Comparison of ENCODE assay signal across 29 mouse cellular contexts in the genomic region with DNA sequence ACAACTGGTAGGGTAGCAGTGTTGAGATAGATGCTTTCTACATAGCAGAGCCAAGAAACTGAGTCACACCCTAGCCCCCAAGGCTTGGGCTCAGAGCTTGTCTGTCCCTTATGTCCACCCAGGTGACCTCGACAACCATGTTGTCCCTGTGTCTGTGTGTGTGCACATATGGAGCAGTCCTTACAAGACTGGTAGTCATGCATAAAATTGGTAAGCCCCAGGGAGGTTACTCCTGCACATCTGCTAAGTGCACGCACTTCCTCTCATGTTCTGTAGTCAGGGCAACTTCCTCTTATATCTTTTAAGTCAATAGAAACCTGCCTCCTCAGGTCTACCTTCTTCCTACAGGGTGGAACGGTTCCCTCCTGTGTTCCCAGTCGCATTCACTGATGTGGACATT. TPM values are rescaled to one million over a fixed set of nuclear protein-coding genes. Genes with fewer than 3 reads are reported as not detected.
DNase-seq lines count a peak whose midpoint lies in the region; ATAC-seq and TF ChIP-seq lines count a peak whose summit lies in the region.
"Had no signal": no experiment of that assay in that cellular context is flagged by ENCODE, and none has a peak within 500 bp of the region (broad histone marks: within the 10 kb centered on the region; RNA-seq: fewer than 3 reads in every experiment).

No protein-coding gene starts in this region.

- H3K4me3 ChIP-seq in liver, postnatal 0 days (ENCODE audit: low read depth, low read length): no peak overlapping the region
- no peak overlapping the region for H3K4me3 ChIP-seq in liver, embryonic 11.5 days (ENCODE audit: low read depth, low read length)
- no peak overlapping the region for H3K4me3 ChIP-seq in CH12.LX (replicated peaks in 1 of 3; ENCODE audit: low read depth in 2 of 3, low read length in 2 of 3, poor library complexity in 1 of 3)
- H3K4me3 ChIP-seq: erythroblast, embryonic 14.5 days; forebrain, embryonic 12.5 days; hindbrain, embryonic 13.5 days; liver, embryonic 15.5 days; lung, embryonic 15.5 days; neural tube, embryonic 15.5 days; stomach, embryonic 15.5 days had no signal

- no peak for TF ChIP-seq EP300 in liver, postnatal 0 days (IDR thresholded peaks at IDR 0.05; ENCODE audit: low read depth)
- TF ChIP-seq EP300 in CH12.LX (IDR thresholded peaks at IDR 0.05; ENCODE audit: low read length): peak; percentile 59; the same call in 1 of the 2 replicates

- ATAC-seq in liver, postnatal 0 days: peak; percentile 17; the same call in 1 of the 2 replicates
- ATAC-seq in liver, embryonic 11.5 days (replicated peaks; ENCODE audit: low FRiP score): no peak
- ATAC-seq in megakaryocyte progenitor cell, adult 5-6 weeks (replicated peaks; ENCODE audit: poor library complexity): peak; percentile 51
- ATAC-seq: forebrain, postnatal 0 days; intestine, postnatal 0 days had no signal

- dilution Hi-C loops in CH12.LX (cut with MboI; ENCODE audit: extremely low pct_ligation_motif_present, extremely low pct_unique_long_range_greater_than_20kb, low sequenced_read_pairs): no loop called here

- TF ChIP-seq POLR2A in CH12.LX (IDR thresholded peaks at IDR 0.05; ENCODE audit: low read depth, low read length): no peak

- H3K9me3 ChIP-seq in liver, postnatal 0 days (ENCODE audit: low read length): no peaks in the 10 kb centered on the region
- no peaks in the 10 kb centered on the region for H3K9me3 ChIP-seq in liver, embryonic 11.5 days (ENCODE audit: control insufficient read depth, low read length)
- no peaks in the 10 kb centered on the region for H3K9me3 ChIP-seq in CH12.LX (replicated peaks; ENCODE audit: low read length)
- H3K9me3 ChIP-seq: forebrain, embryonic 12.5 days; hindbrain, embryonic 13.5 days; liver, embryonic 15.5 days; lung, embryonic 15.5 days; neural tube, embryonic 15.5 days; stomach, embryonic 15.5 days had no signal

- no peaks in the 10 kb centered on the region for H3K27me3 ChIP-seq in liver, postnatal 0 days (ENCODE audit: insufficient read depth, low read length)
- no peaks in the 10 kb centered on the region for H3K27me3 ChIP-seq in liver, embryonic 11.5 days (replicated peaks; ENCODE audit: control insufficient read depth, insufficient read depth, low read length)
- no peaks in the 10 kb centered on the region for H3K27me3 ChIP-seq in CH12.LX (replicated peaks)
- H3K27me3 ChIP-seq in splenic B cell, adult 2 months (ENCODE audit: control insufficient read depth, insufficient read depth, low read length, poor library complexity, severe bottlenecking): no peaks in the 10 kb centered on the region
- H3K27me3 ChIP-seq: forebrain, embryonic 12.5 days; hindbrain, embryonic 13.5 days; liver, embryonic 15.5 days; lung, embryonic 15.5 days; neural tube, embryonic 15.5 days; stomach, embryonic 15.5 days had no signal

- TF ChIP-seq RAD21 in CH12.LX (IDR thresholded peaks at IDR 0.05; ENCODE audit: low read depth, low read length): no peak

- DNase-seq in liver, postnatal 0 days: no peak
- DNase-seq in liver, embryonic 11.5 days (ENCODE audit: low spot score): no peak
- DNase-seq in CH12.LX (ENCODE audit: extremely low read depth): peak; percentile 77
- DNase-seq in splenic B cell, adult 2 months (ENCODE audit: low read depth, low spot score): peak; percentile 83
- no peak for DNase-seq in retina, postnatal 1 day
- no peak for DNase-seq in urinary bladder, postnatal 4 days (ENCODE audit: low spot score in 2 of 2)
- DNase-seq: adrenal gland, adult 2 months; adrenal gland, postnatal 36 days; cerebellum, adult 2 months; cerebellum, postnatal 14 days; forebrain, postnatal 0 days; gastrocnemius, postnatal 14 days; heart, adult 11 months; heart, postnatal 36 days; kidney, adult 9 months; kidney, postnatal 10 days; liver; lung, postnatal 4 days; midbrain, embryonic 14.5 days had no signal

- no peaks in the 10 kb centered on the region for H3K79me2 ChIP-seq in CH12.LX (replicated peaks; ENCODE audit: control insufficient read depth, extremely low read depth, insufficient read depth, poor library complexity, severe bottlenecking)

- in situ Hi-C loops in CH12.LX (cut with MboI; ENCODE audit: low pct_ligation_motif_present, low pct_unique_long_range_greater_than_20kb, low sequenced_read_pairs): loop anchor here (5.0 kb wide), 1 partner anchor 367 kb away; no protein-coding TSS in a partner anchor

- no peak overlapping the region for H3K9ac ChIP-seq in liver, postnatal 0 days (replicated peaks)
- no peak overlapping the region for H3K9ac ChIP-seq in liver, embryonic 11.5 days (ENCODE audit: low read depth, low read length)
- H3K9ac ChIP-seq in CH12.LX (ENCODE audit: insufficient read depth, low read depth): no peak overlapping the region
- H3K9ac ChIP-seq: forebrain, embryonic 12.5 days; forebrain, postnatal 0 days; hindbrain, embryonic 13.5 days; liver, embryonic 15.5 days; lung, embryonic 15.5 days; neural tube, embryonic 15.5 days; stomach, embryonic 15.5 days had no signal

- no peak overlapping the region for H3K27ac ChIP-seq in liver, postnatal 0 days (ENCODE audit: low read depth)
- H3K27ac ChIP-seq in liver, embryonic 11.5 days (ENCODE audit: low read depth, low read length): no peak overlapping the region
- no peak overlapping the region for H3K27ac ChIP-seq in CH12.LX (ENCODE audit: insufficient read depth, low read depth)
- H3K27ac ChIP-seq: forebrain, embryonic 12.5 days; hindbrain, embryonic 13.5 days; liver, embryonic 15.5 days; lung, embryonic 15.5 days; neural tube, embryonic 15.5 days; stomach, embryonic 15.5 days had no signal

- 41% methylated on average over 4 of the region's 4 CpGs for WGBS in liver, postnatal 0 days (ENCODE audit: insufficient replicate concordance)
- WGBS in liver, embryonic 11.5 days: 71% methylated on average over 4 of the region's 4 CpGs

- H3K36me3 ChIP-seq in liver, postnatal 0 days (replicated peaks; ENCODE audit: insufficient read depth, low read length): no peaks in the 10 kb centered on the region
- H3K36me3 ChIP-seq in liver, embryonic 11.5 days (ENCODE audit: control insufficient read depth, insufficient read depth, low read length): no peaks in the 10 kb centered on the region
- peaks cover 0 to 2% of the 10 kb centered on the region in 2 experiments for H3K36me3 ChIP-seq in CH12.LX (replicated peaks in 1 of 2; ENCODE audit: control insufficient read depth in 1 of 2, insufficient read depth in 1 of 2, low read length in 1 of 2)
- no peaks in the 10 kb centered on the region for H3K36me3 ChIP-seq in splenic B cell, adult 2 months (ENCODE audit: control insufficient read depth, insufficient read depth, low read length, poor library complexity, severe bottlenecking)
- H3K36me3 ChIP-seq: forebrain, embryonic 12.5 days; hindbrain, embryonic 13.5 days; liver, embryonic 15.5 days; lung, embryonic 15.5 days; neural tube, embryonic 15.5 days; stomach, embryonic 15.5 days had no signal

- no peak overlapping the region for H3K4me2 ChIP-seq in liver, postnatal 0 days (ENCODE audit: low read depth, low read length)
- no peak overlapping the region for H3K4me2 ChIP-seq in liver, embryonic 11.5 days
- H3K4me2 ChIP-seq in CH12.LX (ENCODE audit: insufficient read depth, low read depth, poor library complexity, severe bottlenecking): no peak overlapping the region
- H3K4me2 ChIP-seq: forebrain, embryonic 12.5 days; heart, embryonic 11.5 days; hindbrain, embryonic 13.5 days; liver, embryonic 15.5 days; lung, embryonic 15.5 days; neural tube, embryonic 15.5 days; stomach, embryonic 15.5 days had no signal

- TF ChIP-seq CTCF in liver, postnatal 0 days (IDR thresholded peaks at IDR 0.05; ENCODE audit: low read depth): no peak
- no peak for TF ChIP-seq CTCF in CH12.LX (conservative IDR thresholded peaks at IDR 0.05 in 1 of 2, IDR thresholded peaks at IDR 0.05 in 1 of 2; ENCODE audit: low read depth in 2 of 2, low read length in 2 of 2)

- H3K4me1 ChIP-seq in liver, postnatal 0 days (ENCODE audit: insufficient read depth): no peaks in the 10 kb centered on the region
- peaks cover 4% of the 10 kb centered on the region; the same call in 1 of the 2 replicates for H3K4me1 ChIP-seq in liver, embryonic 11.5 days (replicated peaks; ENCODE audit: control insufficient read depth, insufficient read depth, low read length)
- H3K4me1 ChIP-seq in CH12.LX (ENCODE audit: control insufficient read depth in 1 of 2, insufficient read depth in 2 of 2): peaks cover 27 to 54% of the 10 kb centered on the region in 2 experiments
- H3K4me1 ChIP-seq: liver, embryonic 15.5 days; stomach, embryonic 15.5 days had no signal

TF ChIP-seq in CH12.LX, 34 proteins besides CTCF, POLR2A, EP300 and RAD21 (continues in another document):
- TF ChIP-seq TCF12 (IDR thresholded peaks at IDR 0.05; ENCODE audit: low read depth, low read length) (peak; percentile 82; the same call in 1 of the 2 replicates), BHLHE40 (IDR thresholded peaks at IDR 0.05; ENCODE audit: low read depth, low read length) (peak; percentile 77), E2F4 (IDR thresholded peaks at IDR 0.05; ENCODE audit: insufficient replicate concordance, low read depth, low read length) (no peak), PAX5 (IDR thresholded peaks at IDR 0.05; ENCODE audit: low read length) (no peak), POLR2AphosphoS2 (IDR thresholded peaks at IDR 0.05; ENCODE audit: low read depth, low read length) (no peak), HCFC1 (IDR thresholded peaks at IDR 0.05; ENCODE audit: low read depth, low read length) (no peak), SMC3 (IDR thresholded peaks at IDR 0.05; ENCODE audit: low read depth, low read length) (no peak), UBTF (IDR thresholded peaks at IDR 0.05; ENCODE audit: low read depth, low read length) (no peak), GABPA (IDR thresholded peaks at IDR 0.05; ENCODE audit: insufficient replicate concordance, low read depth, low read length) (no peak), TBP (conservative IDR thresholded peaks at IDR 0.05; ENCODE audit: low read depth, low read length) (no peak)

RNA-seq across cellular contexts. Expression of a gene that starts 54.0 kb away (rescaled TPM):
- polyA plus RNA-seq in liver, postnatal 0 days (2015; fragmentation: Nextera tagmentation; extraction: Ambion mirVana): 5.1 and 5.5 TPM in 2 replicates
- 23.5 and 24.3 TPM in 2 replicates for polyA plus RNA-seq in liver, embryonic 11.5 days (2014; fragmentation: Nextera tagmentation; extraction: Ambion mirVana)
- 2.7 and 3.3 TPM in 2 replicates for total RNA-seq in CH12.LX (2012; rRNA removed)
- 4.1 and 4.6 TPM in 2 replicates for total RNA-seq in CH12.LX (2014; rRNA removed)
- 4.4 and 5.9 TPM in 2 replicates for polyA plus RNA-seq in CH12.LX (2012; ENCODE audit: insufficient read length, low read depth)
- total RNA-seq in megakaryocyte progenitor cell, adult 5-6 weeks (2015): 12.3 and 13.0 TPM in 2 replicates
- total RNA-seq in megakaryocyte progenitor cell, adult 5-6 weeks (2017): 2.4 and 11.5 TPM in 2 replicates
- polyA plus RNA-seq: erythroblast, embryonic 14.5 days had no signal

RNA-seq across cellular contexts. Expression of a gene that starts 54.1 kb away (rescaled TPM):
- polyA plus RNA-seq in liver, postnatal 0 days (2015; fragmentation: Nextera tagmentation; extraction: Ambion mirVana): 2,261 and 2,342 TPM in 2 replicates
- 541 and 569 TPM in 2 replicates for polyA plus RNA-seq in liver, embryonic 11.5 days (2014; fragmentation: Nextera tagmentation; extraction: Ambion mirVana)
- total RNA-seq in CH12.LX (2012; rRNA removed) (346 and 405 TPM in 2 replicates), CH12.LX (2014; rRNA removed) (499 and 557 TPM in 2 replicates)
- polyA plus RNA-seq in CH12.LX (2012; ENCODE audit: insufficient read length, low read depth): 357 and 399 TPM in 2 replicates
- total RNA-seq in megakaryocyte progenitor cell, adult 5-6 weeks (2015): 344 and 366 TPM in 2 replicates
- 314 and 346 TPM in 2 replicates for total RNA-seq in megakaryocyte progenitor cell, adult 5-6 weeks (2017)

Comparison
In these comparisons a context has a peak if more than half of its experiments do, and no peak if none do; other contexts are left out.
1. DNase-seq: peak in CH12.LX (single experiment) and splenic B cell, adult 2 months (single experiment); none in liver, postnatal 0 days (single experiment), liver, embryonic 11.5 days (single experiment), retina, postnatal 1 day (single experiment) and urinary bladder, postnatal 4 days (0 of 2).